Mouse (Mus musculus) thymus, postnatal 4 days (tissue): ENCODE results near the gene Drc1.
A peak's percentile ranks its signal among the peaks of the same experiment; 100 is the strongest.

ENCODE experiments used
- DNase-seq: peaks from one replicate; pipeline ENCODE4 v3.0.0; 2021

Drc1 gene

DNA sequence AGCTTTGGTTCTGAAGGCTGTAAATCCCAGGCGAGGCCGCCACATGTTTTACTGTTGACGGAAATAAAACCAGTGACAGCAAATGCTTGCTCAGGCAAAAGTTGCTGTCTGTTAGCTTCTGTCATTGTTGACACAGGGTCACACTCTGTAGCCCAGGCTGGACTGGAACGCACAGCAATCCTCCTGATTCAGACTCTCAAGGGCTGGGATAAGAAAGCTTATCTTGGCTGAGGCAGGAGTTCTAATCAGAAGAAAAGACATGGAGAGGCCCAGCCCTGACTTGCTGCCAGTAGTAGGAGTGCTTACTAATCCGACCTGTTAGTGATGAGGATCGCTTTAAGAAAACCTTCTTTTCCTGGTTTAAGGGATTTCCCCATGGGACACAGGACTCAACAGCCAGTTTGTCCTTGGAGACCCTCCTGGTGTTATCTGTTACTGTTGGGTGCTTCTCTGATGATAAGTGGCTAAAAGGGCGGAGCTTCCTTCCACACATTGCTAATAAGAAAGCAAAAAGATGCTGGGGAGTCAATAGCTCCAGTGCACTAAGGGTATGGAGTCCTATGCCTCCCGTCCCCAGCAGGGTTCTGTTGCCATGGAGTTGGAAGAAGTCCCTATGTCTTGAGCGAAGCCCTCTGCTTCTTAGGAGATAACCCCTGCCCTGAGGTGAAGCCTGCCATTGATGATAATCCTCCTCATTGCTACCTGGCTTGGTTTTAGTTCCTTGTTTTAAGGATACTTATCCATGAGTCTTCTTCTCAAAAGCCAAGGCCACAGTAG lies 6.1 kb downstream of the Drc1 start:
- no peak for DNase-seq

DNA sequence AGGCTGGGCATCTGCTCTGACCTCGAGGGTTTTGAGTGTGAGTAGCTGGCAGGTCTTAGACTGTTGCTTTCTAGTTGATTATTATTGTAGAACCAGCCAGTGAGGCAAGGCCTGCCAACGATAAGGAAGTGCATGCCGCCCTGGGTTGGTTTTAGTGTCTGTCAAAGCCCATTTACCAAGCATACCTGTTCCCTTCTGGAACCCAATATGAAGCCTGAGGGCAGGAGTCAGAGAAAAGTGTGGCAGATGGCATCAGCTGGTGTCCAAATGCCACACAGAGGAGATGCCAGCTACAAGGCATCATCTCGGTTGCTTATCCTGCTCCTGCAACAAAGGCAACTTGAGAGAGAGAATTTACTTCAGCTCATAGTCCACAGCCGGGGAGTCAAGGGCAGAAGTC lies 59.6 kb downstream of the Drc1 start:
- DNase-seq = no peak

DNA sequence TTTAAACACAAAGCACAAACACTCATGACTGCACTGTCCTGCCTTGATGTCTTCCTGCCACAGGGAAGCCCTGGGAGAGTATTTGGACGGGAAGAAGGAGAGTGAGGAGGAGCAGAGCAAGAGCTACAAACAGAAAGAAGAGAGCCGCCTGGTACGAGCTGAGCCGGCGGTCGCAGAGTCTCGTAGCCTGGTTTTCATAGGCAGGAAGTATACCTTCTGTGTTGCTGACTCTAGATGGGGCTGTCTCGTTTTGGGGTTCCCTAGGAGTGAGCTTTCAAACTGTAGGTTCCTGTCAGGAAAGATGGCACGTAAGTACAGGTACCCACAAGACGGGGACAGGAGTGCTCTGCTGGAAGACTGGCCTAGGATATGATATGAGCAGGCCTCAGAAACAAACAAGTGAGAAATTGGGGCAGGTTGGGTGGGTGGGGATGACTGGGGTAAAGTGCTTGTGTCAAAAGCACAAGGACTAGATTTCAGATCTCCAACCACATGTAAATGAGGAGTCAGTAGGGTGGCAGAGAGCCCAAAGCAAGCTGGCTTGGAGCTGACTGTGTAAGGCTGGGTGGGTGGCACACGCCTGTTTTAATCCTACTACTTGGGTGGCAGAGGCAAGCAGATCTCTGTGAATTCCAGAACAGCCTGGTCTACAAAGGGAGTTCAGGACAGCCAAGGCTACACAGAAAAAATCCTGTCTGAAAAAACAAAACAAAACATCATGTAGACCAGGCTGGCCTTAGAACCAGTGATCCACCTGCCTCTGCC lies 60.6 kb downstream of the Drc1 start:
- DNase-seq = peak; percentile 64

DNA sequence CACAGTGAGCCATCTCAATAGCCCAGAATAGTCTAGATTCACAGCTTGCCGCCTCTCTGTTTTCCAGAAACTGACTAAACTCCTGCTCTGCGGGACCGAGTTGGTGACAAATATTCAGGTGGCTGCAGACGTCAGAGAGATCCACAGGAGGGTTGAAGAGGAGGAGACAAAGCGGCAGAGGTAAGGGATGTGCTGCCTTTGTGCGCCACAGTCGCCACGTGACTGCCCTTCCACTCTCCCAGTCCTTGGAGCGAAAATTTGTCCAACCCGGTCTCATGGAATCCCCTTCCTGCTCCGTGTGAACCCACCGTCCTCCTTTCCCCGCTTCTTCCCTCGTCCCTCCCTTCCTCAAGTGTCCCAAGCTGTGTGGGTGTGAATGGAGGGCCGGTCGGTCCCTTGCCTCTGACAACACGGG lies 61.4 kb downstream of the Drc1 start:
- DNase-seq = peak; percentile 41

DNA sequence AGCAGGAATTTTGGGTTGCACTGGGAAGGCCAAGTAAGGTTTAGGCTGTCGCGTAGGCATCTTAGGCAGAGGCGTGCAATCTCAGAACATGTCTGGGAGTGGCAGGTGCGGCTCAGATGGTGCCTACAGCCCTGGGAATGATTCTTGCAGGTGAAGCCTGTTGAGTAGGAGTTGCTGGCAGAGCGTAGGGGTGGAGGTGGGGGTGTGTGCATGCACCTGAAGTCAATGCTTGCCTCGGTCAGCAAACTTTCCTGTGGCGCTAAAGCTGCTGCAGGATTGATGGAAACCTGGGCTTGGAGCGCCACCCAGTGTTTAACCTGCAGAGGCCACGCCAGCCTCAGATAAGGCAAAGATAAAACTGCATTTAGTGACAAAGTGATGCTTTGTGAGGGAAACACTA lies 61.9 kb downstream of the Drc1 start:
- DNase-seq = peak; percentile 91

DNA sequence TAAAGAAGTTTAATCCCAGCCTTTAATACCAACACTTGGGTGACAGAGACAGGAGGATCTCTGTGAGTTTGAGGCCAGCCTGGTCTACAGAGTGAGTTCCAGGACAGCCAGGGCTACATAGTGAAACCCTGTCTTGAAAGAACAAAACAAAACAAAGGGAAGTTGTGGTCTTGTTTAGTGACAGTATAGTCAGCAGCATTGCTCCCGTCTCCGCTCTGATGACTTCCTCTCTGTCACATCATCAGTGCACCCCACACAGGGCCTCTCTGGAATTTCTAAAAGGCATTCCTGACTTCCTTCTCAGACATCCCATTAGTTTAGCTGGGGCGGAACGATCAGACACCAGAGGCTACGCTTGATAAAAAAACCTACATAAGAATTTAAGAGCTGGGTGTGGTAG lies 62.7 kb downstream of the Drc1 start:
- DNase-seq = no peak

DNA sequence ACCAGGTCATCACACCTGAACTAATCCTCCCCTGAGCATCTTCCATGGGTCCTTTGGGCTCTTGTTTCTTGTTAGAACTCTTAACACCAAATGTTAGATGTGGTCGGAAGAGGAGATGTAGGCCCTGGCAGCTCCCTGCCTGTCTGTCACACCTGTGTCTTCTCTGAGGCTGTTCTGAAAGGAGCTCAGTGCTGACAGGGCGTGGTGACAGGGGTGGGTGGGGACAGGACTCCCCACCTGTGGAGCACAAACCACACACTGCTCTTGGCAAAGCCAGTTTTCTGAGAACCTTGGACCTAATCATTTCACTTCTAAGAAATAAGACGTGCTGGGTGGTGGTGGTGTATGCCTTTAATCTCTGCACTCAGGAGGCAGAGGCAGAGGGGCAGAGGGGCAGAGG lies 72.4 kb downstream of the Drc1 start:
- peak; percentile 74 for DNase-seq

DNA sequence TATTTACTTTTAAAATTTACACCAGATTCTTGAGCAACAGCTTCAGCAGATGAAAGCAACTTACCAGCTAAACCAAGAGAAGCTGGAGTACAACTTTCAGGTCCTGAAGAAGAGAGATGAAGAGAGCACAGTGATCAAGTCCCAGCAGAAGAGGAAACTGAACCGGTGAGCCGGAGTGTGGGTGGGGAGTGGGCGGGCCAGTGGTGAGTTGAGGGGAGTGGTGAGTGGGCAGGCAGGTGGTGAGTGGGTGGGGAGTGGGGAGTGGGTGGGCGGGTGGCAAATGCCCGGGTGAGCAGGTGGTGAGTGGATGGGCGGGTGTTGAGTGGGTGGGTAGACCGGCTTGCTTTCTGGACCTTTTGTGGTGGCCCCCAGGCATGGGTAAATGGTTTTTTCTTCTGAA lies 73.9 kb downstream of the Drc1 start:
- peak; percentile 51 for DNase-seq

DNA sequence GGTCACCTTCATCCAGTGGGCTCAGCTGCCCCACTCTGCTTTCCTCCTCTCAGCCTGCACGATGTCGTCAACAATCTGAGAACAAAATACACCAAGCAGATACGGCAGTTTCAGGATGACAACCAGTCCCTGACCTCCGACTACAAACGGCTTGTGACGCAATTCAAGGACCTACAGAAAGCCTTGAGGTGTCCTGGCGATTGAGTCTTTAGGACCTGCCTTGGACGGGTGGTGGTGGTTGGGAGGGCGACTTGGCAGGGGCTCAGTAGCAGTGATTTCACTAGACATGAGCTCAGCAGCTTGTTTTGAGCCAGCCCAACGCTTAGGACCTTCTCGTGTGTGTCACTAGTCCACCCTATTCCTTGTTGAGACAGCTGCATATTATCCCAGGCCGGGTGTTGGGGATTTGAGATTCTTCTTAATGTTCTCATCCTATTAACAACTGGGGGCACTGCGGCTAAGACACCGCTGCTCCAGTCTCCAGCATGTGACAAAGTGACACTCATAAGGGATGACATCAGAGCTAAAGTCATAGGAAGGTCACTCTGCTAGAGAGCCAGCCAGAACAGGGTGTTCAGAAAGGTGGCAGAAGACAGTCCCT lies 74.5 kb downstream of the Drc1 start:
- DNase-seq = no peak

DNA sequence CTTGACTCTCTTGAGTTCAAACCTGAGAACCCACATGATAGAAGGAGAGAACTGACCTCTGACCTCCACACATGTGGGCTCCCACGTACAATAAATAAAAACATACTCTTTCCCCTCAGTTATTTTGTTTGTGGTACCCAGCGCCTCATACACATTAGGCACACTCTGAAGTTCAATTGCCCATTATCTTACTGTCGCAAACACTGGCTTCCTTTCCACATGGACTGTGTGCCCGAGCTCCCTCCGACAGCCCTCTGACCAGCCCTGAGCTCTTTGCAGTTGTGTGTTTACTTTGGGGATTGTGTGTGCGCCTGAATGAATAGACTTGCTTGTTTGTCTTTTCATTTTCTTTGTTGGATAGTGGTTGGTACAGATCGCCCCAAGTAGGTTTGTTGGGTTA lies 75.5 kb downstream of the Drc1 start:
- no peak for DNase-seq

DNA sequence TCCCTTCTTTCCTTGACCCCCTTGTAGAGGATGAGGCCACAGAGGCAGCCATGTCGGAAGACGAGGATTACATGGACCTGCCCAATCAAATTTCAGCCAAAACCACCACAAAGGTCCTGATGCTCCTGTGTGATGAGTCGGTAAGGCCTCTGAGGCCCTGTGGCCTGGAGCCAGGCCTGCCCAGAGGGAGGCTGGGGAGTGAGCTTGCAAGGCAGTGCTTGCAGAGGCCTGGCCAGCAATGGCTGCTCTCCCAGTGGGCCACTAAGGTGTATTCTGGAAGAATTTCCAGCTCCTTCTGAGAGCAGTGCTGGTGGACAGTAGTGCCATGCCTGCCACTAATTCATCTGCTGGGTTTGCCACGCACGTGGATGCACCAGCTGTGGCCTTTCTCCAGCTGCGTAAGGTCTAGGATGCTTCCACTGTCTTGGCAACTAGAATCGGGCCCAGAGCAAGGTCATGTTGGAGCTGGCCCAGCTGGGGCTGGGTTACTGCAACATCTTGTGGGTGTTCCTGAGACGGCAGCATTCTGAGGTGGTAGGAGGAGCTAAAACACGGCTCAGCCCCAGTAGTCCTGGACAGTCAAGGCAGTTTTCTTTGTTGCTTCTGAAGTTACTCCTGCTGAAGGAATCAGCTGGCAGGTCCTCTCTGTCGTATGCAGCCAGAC lies 77.4 kb downstream of the Drc1 start:
- DNase-seq = no peak

DNA sequence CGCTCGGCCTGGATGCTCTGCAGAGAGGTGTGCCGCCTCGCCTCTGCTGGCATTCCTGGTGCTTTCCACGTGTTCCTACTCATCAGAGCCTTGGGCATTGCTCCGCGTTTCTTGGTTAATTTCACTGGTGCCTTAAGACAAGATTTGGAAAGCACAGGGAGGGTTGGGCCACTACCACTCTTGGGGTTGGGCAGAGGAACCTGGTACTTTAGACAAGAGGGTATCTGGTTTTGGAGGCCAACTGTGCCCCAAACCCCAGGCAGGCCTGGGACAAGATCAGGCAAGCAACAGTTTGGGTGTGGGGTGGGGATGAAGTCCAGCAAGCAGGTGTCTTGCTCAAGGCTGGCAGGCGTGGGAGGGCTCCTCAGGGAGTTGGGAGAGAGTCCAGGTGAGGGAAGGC lies 86.2 kb downstream of the Drc1 start:
- no peak for DNase-seq

DNA sequence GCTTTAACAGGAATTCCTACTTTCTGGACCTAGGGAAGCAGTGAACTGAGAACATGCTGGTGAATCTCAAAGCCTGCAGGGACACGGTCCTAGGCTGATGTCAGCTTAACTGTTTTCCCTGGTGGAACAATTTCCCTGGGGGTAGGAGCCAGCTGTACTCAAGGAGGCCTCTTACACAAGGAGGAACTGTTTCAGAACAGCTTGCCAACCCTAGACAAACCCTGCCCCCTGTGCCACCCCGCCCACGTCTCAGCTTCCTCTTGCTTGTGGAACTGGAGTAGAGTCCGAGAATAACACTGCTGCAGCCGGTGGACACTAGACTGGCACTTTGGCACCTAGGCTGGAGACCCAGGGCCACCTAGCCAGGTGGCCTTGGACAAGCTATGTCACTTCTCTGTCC lies 88.2 kb downstream of the Drc1 start:
- DNase-seq = peak; percentile 73

DNA sequence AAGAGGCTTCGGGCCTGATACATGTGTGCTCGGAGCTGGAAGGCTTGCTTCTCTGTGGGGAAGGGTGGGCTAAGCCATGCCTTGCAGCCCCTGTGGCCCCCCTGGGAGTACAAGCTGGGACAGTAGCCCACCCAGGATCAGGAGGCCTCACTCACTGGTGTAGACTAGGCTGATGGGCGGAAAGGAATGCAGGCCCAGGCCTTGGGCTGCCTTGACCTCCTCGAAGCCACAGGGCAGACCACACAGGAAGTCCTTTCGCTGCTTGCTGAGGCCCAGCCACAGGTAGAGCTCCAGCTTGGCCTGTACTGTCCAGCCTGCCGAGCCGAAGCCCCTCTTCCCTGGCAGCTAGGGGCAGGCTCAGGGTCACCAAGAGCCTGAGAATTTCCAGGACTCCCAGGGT lies 101.7 kb downstream of the Drc1 start:
- DNase-seq = no peak

DNA sequence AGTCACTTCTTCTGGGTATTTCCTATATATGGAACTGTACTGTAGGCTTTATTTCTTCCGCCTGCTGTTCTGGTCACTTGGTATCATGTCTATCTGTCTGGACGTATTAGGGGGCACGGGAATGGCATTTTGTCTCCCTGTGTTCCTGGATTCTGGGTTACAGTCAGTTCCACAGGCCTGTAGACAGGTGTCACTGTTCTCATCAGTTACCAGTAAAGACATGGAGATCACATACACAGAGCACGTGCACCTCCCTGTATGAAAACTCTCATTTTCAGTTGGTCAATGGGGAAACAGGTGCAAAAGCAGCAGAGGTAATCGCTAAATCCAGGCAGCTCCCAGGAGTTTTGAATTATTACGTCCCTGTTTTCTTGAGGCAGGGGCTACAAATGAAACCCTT lies 106.5 kb downstream of the Drc1 start:
- no peak for DNase-seq

DNA sequence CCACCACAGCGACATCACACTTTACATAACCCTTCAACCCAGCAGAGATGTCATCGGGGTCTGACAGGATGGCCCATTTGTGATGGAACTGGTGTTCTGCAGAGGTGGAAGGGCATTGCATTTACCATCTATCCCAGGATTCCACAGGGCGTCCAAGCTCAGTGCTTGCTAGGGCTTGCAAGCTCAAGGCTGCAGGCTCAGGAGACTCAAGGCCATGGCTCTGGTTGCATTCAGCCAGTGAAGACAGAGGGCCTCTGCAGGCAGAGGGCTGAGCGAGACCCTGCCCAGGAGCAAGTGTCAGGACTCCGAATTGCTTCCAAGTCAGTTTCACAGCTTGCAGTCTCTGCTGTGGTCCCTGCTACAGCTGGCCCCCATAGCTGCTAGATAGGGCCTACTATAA lies 108.6 kb downstream of the Drc1 start:
- no peak for DNase-seq

DNA sequence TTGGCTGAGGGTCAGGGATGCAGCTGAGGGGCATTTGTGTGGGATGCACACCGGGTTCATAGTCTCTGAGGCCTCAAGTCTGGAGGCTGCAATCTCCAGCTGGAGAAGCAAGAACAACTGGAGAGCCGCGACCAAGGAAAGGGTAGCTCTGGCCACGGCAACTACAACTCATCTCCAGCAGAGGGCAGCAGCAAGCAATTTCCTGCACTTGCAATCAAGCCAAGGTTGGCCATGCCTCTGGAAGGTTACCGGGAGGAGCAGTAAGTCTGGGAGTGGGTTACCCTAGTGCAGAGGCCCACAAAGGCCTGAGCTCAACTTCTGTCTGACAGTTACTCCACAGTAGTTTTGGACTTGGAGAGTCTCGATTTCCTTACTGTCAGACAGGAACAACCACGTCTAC lies 110.3 kb downstream of the Drc1 start:
- DNase-seq = peak; percentile 88

DNA sequence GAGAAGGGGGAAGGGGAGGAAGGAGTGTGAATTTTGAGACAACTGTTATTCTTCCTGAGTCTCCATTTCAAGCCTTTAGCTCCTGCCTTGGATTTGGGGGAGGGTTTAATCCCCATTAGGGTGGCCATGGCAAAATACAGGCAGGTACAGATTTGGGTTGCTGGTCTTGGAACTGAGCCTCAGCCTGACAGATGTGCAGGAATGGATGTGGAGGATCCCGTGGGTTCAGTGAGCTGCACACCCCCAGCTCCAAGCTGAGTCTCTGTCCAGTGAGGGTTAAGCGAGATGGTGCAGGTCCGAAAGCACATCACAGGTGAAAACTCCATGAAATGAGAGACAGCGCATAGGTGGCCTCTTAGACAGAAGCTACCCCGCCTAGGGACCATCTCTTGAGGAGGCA lies 119.3 kb downstream of the Drc1 start:
- DNase-seq = no peak

DNA sequence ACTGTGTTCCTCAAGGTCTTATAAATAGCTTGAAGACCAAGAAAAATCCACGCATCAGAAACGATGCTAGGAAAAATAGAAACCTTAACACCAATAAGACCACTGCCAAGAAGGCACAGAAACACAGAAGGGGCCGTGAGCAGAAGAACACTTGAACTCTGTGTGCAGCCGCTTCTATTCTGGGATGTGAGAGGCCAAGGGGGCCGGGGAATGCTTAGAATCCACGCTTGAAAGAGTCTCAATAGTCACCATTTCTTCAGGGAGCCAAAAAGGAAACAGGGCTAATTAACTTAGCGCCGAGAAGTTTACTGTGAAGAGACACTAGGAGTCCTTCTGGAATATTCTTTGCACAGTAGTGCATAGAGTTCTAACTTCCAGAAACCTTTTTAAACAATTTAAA lies 120.0 kb downstream of the Drc1 start:
- no peak for DNase-seq

DNA sequence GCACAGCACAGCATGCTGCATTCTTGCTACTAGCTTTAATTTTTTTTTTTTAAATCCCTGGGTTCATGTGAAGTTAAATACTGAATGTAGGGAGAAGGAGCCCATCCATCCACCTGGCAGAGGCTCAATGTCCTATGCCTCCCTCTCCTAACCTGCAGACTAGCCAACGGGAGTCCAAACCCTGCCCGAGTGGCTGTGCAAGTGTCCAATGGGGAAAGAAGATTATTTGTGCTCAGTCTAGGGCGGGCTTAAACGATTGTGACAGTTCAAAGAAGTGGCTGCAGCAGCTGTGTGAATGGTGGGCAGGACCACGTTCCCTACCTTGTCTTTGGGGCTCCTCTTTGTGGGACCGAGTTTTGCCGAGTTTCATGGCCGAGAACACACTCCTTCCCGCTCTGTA lies 125.7 kb downstream of the Drc1 start:
- DNase-seq = peak; percentile 32

DNA sequence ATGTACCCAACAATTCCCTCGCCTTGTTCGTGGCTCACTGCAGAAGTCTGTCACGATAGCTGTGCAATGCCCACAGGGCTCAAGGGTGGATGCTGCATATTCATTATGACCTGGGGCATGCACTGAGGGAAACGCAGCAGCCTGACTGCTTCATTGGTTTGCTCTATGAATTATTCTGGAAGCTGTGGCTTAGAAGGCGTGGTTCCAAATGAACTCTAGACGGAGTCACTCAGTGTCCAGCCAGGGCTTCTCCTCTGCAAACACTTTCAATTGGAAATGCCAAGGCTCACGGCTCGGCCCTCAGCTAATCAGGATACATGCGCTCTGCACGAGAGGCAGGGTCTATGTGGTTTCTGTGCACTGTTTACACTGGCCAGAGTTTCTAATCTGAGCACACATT lies 130.3 kb downstream of the Drc1 start:
- no peak for DNase-seq

DNA sequence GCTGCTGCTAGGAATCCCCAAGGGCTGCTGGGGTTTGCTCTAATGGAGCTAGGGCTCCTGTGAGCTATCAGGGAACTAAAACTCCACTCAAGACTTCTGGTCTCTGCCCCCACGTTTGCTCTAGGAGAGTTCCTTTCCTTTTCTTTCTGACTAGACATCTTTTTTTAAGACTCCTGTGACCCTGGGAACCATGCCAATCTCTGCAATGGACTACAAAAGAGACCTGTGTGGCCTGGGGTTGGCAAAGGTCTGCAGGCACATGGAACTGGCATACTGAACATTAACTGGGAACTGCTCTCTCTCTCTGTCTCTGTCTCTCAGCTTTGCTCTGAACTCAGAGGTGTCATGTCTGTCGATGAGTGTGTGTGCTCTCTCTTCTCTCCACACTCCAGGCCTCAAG lies 134.2 kb downstream of the Drc1 start:
- DNase-seq = no peak

DNA sequence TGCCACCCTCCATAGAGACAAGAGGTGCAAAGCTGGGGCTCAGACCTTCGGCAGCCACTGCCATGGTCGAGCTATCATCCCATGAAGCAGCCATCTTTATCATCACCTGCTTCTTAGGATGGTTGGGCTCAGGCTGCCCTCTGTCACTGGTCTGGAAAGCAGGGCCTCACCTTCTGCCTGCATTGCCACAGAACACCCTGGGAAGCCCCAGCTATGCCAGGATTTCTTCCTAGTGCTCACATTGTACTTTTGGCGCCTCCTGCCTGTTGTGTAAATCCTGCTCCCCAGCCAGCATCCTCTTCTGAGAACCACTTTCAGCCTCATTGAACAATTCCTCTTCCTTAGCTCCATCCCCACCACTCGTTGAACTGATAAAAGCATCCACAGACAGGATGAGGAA lies 134.7 kb downstream of the Drc1 start:
- DNase-seq = no peak
